Mouse (Mus musculus): Measurements from ENCODE around the gene Gng7.

Gng7 gene

GRCm38 (mm10) chr10:80971533-80971932 is 43.2 kb downstream of the Gng7 start:
- in situ Hi-C loops (cut with MboI; ENCODE audit: low sequenced_read_pairs): no loop called here

GRCm38 (mm10) chr10:80970159-80970558 is 44.6 kb downstream of the Gng7 start:
- in situ Hi-C loops (cut with MboI; ENCODE audit: low sequenced_read_pairs): no loop called here

GRCm38 (mm10) chr10:80969298-80969697 is 45.4 kb downstream of the Gng7 start:
- in situ Hi-C loops (cut with MboI; ENCODE audit: low sequenced_read_pairs): no loop called here

DNA sequence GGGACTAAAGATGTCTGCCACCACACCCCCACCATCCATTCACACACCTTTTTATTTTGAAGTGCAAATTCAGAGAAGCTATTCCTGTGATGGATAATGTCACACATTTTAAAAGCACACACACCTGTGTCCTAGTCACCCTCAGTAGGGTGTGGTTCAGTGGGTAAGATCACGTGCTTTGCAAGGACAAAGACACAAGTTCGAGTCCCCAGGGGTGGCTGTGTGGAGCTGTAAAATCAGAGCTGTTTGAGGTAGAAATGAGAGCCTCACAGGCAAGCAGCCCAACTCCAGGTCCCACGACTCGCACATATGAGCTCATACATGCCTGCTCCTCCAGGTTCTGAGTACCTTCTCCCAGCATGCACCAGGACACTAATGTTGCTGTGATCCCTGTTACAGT is 46.6 kb downstream of the Gng7 start:
- in situ Hi-C loops (cut with MboI; ENCODE audit: low sequenced_read_pairs): no loop called here

DNA sequence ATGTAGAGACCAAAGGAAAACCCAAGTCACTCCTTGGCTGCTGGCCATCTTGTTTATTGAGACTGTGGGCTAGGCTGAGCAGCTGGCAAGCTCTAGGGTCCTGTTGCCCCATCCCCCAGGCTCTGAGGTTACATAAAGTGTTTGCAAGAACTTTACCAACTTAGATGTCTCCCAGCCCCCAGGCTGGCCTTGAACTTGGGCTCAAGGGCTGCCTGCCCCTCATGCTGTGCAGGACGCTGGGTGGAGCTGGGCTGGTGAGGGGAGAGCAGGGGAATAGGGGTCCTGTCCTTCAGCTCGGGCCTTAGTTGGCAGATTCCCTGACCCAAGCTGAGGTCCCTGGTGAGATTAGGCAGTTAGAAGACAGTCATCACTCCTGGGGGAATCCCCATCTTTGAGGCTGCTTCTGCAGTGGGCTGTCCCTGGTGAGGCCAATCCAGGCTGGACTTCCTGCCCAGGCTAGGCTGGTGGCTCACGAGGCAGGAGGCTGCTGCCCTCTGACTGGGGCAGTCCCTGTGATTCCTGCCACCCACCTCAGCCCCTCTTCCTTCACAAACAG is 47.6 kb downstream of the Gng7 start:
- in situ Hi-C loops (cut with MboI; ENCODE audit: low sequenced_read_pairs): no loop called here

DNA sequence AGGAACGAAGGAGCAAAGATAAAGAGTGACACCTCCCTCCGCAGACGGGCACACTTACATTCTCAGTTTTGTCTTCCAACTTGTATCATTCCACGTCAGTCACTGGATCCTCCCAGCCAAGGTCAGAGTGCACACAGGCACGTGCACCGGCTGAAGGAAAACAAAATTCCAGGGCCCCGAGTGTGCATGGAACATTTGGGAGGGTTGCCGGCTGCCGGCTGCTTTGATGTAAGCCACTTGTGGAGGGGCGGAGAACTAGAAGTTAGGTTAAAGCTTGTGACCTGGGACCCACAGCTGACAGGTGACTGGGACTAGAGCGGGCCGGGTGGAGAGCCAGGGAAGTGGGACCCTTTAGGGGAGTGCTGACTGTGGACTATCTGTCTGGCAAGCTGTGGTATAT is 48.4 kb downstream of the Gng7 start:
- in situ Hi-C loops (cut with MboI; ENCODE audit: low sequenced_read_pairs): no loop called here

DNA sequence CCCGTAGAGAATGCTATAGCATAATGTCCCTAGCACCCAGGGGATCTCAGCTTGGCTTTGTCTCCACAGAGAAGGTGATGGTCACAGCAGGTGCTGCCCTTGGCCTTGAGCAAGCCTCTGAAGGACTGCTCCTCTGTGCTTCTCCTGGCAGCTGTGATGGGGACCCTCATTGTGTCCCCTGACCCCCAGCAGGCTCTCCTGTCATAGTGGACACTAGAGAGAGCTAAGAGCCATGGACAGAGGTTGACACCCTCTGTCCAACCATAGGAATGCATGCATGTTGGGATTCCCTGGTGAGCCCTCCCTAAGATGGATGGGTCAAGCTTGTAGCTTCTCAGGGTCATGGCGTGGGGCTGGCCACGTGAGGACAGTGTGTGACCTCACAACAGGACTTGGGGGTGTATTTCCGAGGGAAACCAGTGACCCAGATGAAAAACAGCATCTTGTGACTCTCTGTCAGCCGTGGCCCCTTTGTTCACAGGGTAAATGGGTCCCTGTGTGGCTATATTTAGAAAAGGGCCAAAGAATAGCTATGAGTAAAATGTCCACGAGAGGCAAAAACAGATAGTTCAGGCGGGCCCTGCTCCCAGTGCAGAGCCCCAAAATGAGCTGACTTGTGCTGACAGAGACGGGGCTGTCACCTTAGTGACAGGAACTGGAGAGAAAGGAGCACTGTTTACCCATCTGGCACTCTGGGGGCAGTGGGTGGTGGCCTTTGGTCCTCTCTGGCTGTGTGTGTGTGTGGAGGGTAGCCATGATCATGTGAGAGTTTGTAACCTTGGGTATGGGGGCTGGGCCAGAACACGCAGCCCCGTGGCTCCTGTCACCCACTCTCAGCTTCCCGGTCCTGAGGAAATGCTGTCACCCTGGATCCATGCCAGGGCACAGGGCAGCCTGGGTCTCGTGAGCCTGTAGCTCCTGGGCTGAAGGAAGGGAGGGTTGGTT is 51.4 kb downstream of the Gng7 start:
- in situ Hi-C loops (cut with MboI; ENCODE audit: low sequenced_read_pairs): no loop called here

- in situ Hi-C loops (cut with MboI; ENCODE audit: low sequenced_read_pairs): no loop called here
These were observed 52.2 kb downstream of the Gng7 start for GRCm38 (mm10) chr10:80962585-80962984.

GRCm38 (mm10) chr10:80962051-80962472 is 52.7 kb downstream of the Gng7 start:
- in situ Hi-C loops (cut with MboI; ENCODE audit: low sequenced_read_pairs): no loop called here

- in situ Hi-C loops (cut with MboI; ENCODE audit: low sequenced_read_pairs): no loop called here
These were observed 53.9 kb downstream of the Gng7 start for GRCm38 (mm10) chr10:80960551-80961508.

DNA sequence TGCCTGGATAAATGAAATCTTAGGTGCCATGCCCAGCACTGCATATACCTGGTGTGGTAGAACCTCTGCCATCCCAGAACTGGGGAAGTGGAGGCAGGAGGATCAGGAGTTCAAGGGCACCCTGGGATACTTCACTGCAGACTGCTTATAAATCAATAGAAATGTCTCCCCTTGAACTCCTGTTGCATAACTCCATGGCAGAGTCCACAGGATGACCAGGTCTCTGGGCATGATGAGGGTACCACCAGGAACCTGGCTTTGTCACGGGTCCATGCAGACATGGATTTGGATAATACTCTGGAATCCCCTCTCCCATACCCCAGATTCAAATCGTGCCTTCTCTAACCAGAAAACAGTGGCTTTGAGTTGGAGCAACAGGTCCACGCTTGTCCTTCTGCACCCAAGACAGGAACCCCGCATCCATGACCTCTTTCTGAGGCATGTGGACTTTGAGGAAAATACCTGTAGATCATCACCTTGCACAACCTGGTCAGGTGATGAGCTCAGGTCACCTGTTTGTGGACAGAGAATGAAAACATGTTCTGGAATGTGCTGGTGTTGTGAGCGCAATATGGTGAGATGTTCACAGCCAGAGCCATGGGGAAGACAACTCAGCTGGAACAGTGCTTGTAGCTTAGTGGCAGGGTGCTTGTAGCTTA is 55.6 kb downstream of the Gng7 start:
- in situ Hi-C loops (cut with MboI; ENCODE audit: low sequenced_read_pairs): no loop called here

- in situ Hi-C loops (cut with MboI; ENCODE audit: low sequenced_read_pairs): no loop called here
These were observed 57.0 kb downstream of the Gng7 start for GRCm38 (mm10) chr10:80957791-80958190.

DNA sequence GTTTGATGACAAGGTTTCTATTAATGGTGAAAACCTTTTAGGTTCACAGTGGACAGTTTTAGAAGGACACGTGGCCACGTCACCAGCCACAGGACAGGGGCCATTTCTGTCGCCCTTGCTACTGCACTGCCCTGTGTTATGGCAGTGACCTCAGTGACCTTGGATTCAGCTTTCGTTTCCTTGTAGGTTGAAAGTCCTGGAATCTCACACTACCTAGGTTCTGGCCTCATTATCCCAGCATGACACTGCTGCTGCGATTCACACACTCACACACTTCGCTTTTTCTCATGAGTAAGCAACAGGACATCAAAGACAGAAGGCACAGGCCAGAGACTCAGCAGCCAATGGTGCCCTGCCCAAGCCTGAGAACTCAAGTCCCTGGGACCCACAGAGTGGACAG is 57.8 kb downstream of the Gng7 start:
- in situ Hi-C loops (cut with MboI; ENCODE audit: low sequenced_read_pairs): no loop called here

DNA sequence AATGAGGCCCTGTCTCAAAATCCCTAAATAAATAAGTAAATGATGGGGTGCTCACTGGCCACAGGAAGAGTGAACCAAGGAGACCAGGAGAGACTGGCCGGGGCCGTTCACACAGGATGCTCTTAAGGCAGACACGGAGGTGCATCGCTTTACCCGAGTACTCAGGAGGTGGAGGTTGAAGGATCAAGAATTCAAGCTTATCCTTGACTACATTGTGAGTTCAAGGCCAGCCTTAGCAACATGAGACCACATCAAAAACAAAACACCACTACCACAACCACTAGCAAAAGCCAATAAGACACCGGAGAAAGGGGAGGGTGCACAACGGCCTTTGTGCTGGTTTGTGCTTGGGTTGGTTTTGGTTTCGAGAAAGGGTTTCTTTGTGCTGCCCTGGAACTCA is 58.4 kb downstream of the Gng7 start:
- in situ Hi-C loops (cut with MboI; ENCODE audit: low sequenced_read_pairs): no loop called here

GRCm38 (mm10) chr10:80955536-80955935 is 59.2 kb downstream of the Gng7 start:
- in situ Hi-C loops (cut with MboI; ENCODE audit: low sequenced_read_pairs): no loop called here

DNA sequence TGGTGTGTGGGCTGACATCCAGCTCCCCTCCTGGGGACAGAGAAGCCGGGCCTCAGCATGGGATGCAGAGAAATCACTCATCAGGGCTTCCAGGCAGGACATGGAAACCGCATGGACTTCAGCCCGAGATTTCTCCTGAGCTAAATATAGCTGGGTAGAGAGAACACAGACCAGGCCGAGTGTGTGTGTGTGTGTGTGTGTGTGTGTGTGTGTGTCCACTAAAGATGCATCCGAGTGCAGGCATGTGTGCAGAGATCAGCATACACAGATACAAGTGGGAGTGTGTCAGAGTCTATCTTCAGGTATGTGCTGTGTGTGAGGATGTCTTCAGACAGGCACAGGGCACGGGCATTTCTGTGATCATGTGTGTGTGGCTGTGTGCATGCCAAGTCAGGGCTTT is 59.9 kb downstream of the Gng7 start:
- in situ Hi-C loops (cut with MboI; ENCODE audit: low sequenced_read_pairs): no loop called here

- in situ Hi-C loops (cut with MboI; ENCODE audit: low sequenced_read_pairs): no loop called here
These were observed 60.3 kb downstream of the Gng7 start for GRCm38 (mm10) chr10:80954415-80954814.

DNA sequence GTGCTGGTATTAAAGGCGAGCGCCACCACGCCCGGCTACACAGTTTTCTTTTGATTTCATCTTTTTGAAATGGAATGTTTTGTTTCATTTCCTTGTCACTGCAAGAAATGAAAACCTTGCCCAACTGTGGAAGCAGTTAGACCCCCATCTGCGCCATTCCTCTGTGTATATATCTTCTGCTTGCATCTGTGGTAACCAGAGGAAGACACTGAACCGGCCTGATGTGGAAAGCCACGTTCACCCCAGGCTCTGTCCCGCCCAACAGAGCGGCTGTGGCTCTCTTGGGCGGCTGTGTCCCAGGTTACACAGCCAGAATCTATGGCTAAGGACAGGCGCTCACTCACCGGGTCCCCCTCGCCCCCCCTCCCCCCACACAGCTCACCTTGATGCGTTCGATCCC is 62.3 kb downstream of the Gng7 start:
- in situ Hi-C loops (cut with MboI; ENCODE audit: low sequenced_read_pairs): no loop called here

DNA sequence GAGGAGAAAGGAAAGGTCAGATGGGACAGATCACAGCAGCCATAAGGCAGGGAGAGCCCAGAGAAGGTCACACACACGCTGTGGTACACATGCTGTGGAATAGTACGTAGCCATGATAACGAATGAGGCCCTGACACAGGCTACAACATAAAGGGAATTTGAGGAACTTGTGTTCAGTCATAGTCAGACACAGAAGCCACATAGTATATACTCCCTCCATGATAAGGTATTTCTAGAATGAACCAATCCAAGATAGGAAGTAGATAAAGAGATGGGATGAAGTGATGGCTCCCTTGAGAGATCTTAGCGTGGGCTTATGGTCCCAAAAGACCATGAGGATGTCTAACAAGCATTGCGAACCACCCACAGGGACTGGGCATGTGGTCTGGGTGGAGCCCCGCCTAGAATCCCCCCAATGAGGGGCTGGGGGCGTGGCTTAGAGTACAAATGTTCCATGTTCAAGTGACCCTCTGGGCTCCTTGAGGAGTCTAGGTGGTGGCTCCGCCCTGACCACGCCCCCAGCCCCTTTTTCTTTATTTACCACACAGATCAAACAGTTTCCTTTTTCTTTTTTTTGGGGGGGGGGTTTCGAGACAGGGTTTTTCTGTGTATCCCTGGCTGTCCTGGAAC is 62.9 kb downstream of the Gng7 start:
- in situ Hi-C loops (cut with MboI; ENCODE audit: low sequenced_read_pairs): no loop called here

- in situ Hi-C loops (cut with MboI; ENCODE audit: low sequenced_read_pairs): no loop called here
These were observed 64.4 kb downstream of the Gng7 start for GRCm38 (mm10) chr10:80950314-80950713.

All from CH12F3 (cell line).